Mouse (Mus musculus) hindbrain, embryonic 11.5 days (tissue): ENCODE measurements around the gene Pef1. TPM values are rescaled to one million over a fixed set of nuclear protein-coding genes. Genes with fewer than 3 reads are reported as not detected.

Experiments used
- ATAC-seq: fragments of 200-750 bp; cut with Nextera tagmentation; 2 replicates; pipeline ENCODE4 v1.8.0; 2017; ENCODE audit warnings: mild to moderate bottlenecking, moderate TSS enrichment, moderate library complexity; ENCODE audit not compliant: low FRiP score
- DNase-seq: peaks from one replicate; pipeline ENCODE4 v3.0.0-alpha.2; 2015; ENCODE audit warnings: low spot score
- H3K27ac ChIP-seq: fragments of 300-500 bp; sonication (generic); 2 replicates; pipeline ENCODE4 v1.5.1; 2014; ENCODE audit warnings: mild to moderate bottlenecking, low read depth, low read length
- H3K27me3 ChIP-seq: fragments of 300-500 bp; sonication (generic); 2 replicates; pipeline ENCODE4 v1.6.1; 2014; ENCODE audit warnings: mild to moderate bottlenecking, low read length, moderate library complexity, mixed read lengths; ENCODE audit not compliant: control insufficient read depth, insufficient read depth
- H3K36me3 ChIP-seq: fragments of 300-500 bp; sonication (generic); 2 replicates; pipeline ENCODE4 v1.6.1; 2014; ENCODE audit warnings: mild to moderate bottlenecking, low read length, moderate library complexity, mixed read lengths; ENCODE audit not compliant: control insufficient read depth, insufficient read depth
- H3K4me1 ChIP-seq: fragments of 300-500 bp; sonication (generic); replicated peaks from 2 replicates; pipeline ENCODE4 v1.6.1; 2014; ENCODE audit warnings: low read length, mixed read lengths; ENCODE audit not compliant: control insufficient read depth, insufficient read depth
- H3K4me2 ChIP-seq: fragments of 300-500 bp; sonication (generic); replicated peaks from 2 replicates; pipeline ENCODE4 v1.6.1; 2014; ENCODE audit warnings: mild to moderate bottlenecking, low read depth, low read length
- H3K4me3 ChIP-seq: fragments of 300-500 bp; sonication (generic); 2 replicates; pipeline ENCODE4 v1.5.1; 2014; ENCODE audit warnings: low read depth, low read length
- H3K9ac ChIP-seq: fragments of 300-500 bp; sonication (generic); 2 replicates; pipeline ENCODE4 v1.6.1; 2014; ENCODE audit warnings: low read depth, low read length
- H3K9me3 ChIP-seq: fragments of 300-500 bp; sonication (generic); 2 replicates; pipeline ENCODE4 v1.6.1; 2016; ENCODE audit warnings: low read length; ENCODE audit not compliant: control insufficient read depth
- WGBS: fragments of 180-500 bp; shearing (Covaris S2); extraction: QIAGEN DNeasy Blood & Tissue Kit; methylation state at CpG from one replicate; pipeline ENCODE4 v1.1.7; 2014; 5-methylcytosine and 5-hydroxymethylcytosine counted together
- polyA plus RNA-seq: library from polyadenylated mRNA; unstranded; fragments of >200 nt; fragmentation: Nextera tagmentation; extraction: Ambion mirVana; gene quantifications from 2 replicates; pipeline ENCODE4 v1.2.1, GENCODE M21; 2014

Pef1 gene
- polyA plus RNA-seq, 1 experiment from 2014 or later = 72.4 TPM

DNA sequence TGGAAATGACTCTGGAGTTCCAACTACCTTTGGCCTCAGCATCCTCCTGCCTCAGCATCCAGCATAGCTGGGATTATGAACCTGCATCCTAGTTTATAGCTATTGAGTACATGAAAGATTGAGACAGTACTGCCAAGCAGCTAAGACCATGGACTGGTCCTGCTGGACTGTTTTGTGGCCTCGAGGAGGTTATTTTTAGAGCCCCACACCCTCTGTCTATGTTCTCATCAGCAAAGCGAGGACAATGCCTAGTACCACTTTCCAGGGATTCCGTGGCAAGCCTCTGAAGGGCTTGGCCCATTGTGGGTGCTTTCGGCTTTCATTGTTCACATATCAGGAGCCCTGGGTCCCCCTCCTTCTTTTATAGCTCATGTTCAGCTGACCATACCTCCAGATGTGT, 68.0 kb downstream of the Pef1 start:
- 91% methylated on average over 4 of the region's 4 CpGs for whole genome bisulfite sequencing
- H3K9me3 ChIP-seq = no peaks in the 10 kb centered on the region
- ATAC-seq = no peak
- H3K36me3 ChIP-seq = no peaks in the 10 kb centered on the region
- H3K4me3 ChIP-seq = no peak overlapping the region
- H3K4me2 ChIP-seq = no peak overlapping the region
- 0 out of 2 replicates have a peak, but pooled peaks cover 10% of the 10 kb centered on the region for H3K4me1 ChIP-seq
- peaks cover 15% of the 10 kb centered on the region for H3K27me3 ChIP-seq
- no peak for DNase-seq
- no peak overlapping the region for H3K9ac ChIP-seq
- H3K27ac ChIP-seq = no peak overlapping the region

DNA sequence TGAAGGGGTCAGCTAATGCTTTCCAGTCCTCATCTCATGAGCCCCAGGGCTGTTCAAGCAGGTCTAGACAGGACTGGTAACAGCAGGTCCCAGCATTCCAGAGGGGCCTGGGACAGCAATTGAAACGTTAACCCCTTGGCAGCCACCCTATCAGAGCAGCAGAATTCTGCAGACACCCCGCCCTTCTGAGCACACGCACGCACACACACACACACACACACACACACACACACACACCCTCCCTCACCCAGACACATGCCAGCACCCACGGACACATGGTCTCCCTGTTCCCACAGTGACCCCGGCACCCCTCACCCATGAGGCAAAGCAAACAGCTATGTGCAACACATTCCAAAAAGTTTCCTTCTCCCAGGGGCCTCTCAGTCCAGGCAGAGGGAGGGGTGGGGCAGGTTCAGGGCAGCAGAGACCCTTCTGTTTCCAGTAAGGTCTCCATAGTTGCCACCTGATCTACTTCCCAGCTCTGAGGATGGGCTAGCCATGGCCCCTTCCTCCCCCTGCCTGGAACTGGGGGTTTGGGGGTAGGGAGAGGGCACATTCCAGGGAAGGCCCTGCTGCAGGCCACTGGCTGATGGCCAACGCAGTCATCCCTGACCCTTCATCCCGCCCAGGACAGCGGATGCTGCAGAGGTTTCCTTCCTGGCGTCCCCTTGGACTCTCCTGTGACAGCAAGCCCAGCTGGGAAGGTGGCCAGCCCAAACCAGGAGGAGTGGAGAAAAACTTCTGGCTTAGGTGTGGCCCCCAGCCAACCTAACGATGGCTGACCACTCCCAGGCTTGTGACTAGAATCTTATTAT, 69.8 kb downstream of the Pef1 start:
- Histone ChIP-seq H3K4me3 (no peak overlapping the region), H3K9me3 (no peaks in the 10 kb centered on the region), H3K27me3 (peaks cover 13% of the 10 kb centered on the region), H3K27ac (no peak overlapping the region), H3K4me2 (no peak overlapping the region), H3K36me3 (no peaks in the 10 kb centered on the region), H3K4me1 (peaks cover 13% of the 10 kb centered on the region; the same call in 1 of the 2 replicates), H3K9ac (no peak overlapping the region)
- DNase-seq = no peak
- ATAC-seq = no peak
- WGBS = 61% methylated on average over 11 of the region's 11 CpGs

DNA sequence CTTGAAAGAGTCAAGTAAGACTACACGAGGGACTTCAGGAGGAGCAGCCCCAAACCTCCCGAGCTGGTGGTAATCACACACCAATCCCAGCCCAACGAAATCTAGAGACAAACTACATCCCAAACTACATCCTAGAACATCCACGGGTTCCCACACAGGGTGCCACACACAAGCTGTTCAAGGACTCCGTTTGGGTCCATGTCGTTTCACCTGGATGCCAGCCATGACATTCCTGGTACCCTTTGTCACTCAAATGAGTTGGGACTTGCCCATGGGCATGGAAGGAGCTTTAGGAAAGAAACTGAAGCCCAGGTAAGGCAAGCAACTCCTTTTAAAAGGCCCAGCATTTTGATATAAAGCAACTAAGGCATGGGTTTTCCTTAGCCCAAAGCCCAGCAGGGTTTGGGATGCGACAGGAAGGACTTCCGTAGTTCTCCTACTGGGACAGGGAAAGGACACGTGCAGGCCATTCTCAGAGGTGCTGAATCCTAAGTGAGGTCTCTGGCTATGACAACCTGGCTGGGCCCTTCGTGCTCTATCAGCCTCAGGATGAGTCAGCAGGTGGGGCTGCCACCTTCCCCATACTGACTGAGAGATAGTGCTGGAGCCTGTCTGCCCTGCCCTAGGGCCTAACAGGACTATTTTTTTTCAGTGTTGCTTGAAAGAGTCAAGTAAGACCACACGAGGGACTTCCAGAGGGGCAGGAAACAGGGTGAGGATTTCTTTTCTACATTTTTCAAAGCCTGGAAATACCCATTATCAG, 70.9 kb downstream of the Pef1 start:
- Histone ChIP-seq H3K27ac (no peak overlapping the region), H3K27me3 (peaks cover 10% of the 10 kb centered on the region; the same call in 1 of the 2 replicates), H3K9ac (no peak overlapping the region), H3K4me2 (no peak overlapping the region), H3K9me3 (no peaks in the 10 kb centered on the region), H3K4me3 (no peak overlapping the region), H3K36me3 (no peaks in the 10 kb centered on the region), H3K4me1 (peaks cover 11% of the 10 kb centered on the region; the same call in 1 of the 2 replicates)
- no peak for ATAC-seq
- WGBS = 71% methylated on average over 11 of the region's 11 CpGs
- DNase-seq = no peak

DNA sequence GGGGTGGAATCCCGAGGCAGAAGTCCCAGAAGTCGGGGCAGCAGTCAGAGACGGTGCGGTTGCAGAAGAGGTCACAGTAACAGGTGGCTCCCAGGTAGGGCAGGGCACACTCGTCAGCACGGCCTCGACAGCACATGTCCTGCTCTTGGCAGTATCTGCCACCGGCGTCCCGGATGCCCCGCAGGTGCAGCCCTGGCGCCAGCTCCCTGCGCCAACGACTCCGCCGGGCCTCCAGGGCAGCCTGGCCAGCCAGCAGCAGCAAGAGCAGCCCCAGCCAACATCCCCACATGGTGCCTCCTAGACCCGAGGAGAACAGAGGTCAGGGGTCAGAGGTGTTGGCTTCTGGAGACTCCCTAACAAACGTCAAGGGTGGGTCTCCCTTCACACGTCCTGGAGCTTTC, 71.6 kb downstream of the Pef1 start:
- H3K4me2 ChIP-seq = no peak overlapping the region
- no peak for DNase-seq
- peaks cover 11% of the 10 kb centered on the region; the same call in 1 of the 2 replicates for H3K4me1 ChIP-seq
- no peak overlapping the region for H3K9ac ChIP-seq
- 37% methylated on average over 19 of the region's 19 CpGs for WGBS
- ATAC-seq = no peak
- no peaks in the 10 kb centered on the region for H3K9me3 ChIP-seq
- H3K27ac ChIP-seq = no peak overlapping the region
- no peaks in the 10 kb centered on the region for H3K36me3 ChIP-seq
- no peak overlapping the region for H3K4me3 ChIP-seq
- H3K27me3 ChIP-seq = peaks cover 8% of the 10 kb centered on the region; the same call in 1 of the 2 replicates

DNA sequence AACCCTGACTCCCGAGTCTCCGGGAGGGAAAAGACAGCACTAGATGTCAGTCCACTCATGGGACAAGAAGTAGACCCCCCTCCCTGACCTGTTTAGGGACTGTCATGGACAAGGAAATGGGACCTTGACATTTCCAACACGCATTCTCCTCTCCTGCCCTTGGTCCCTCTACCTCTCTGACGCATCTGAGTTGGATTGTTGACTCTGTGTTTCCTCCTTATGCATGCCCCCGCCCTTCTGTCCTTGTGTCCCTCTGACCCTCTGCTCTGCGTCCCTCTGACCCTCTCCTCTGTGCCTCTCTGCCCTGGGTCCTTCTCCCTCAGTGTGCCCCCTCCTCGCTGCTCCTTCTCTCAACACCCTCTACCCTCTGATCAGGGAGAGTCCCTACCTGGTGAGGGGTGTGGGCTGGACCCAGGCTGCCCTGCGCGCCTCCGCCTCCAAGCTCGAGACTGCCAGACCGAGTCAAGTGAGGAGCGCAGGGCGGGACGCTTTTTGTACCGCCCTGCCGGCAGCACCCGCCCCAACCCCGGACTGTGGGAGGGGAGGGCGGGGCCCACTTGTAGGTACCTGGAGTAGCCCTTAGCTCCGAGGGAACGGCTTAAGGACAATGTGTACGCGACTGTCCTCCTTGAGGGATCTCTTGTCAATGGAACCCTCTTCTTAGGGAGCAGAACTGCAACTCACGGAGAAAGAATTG, 72.1 kb downstream of the Pef1 start:
- DNase-seq (peak; percentile 56), ATAC-seq (peak; percentile 51)
- no peaks in the 10 kb centered on the region for H3K9me3 ChIP-seq
- no peaks in the 10 kb centered on the region for H3K36me3 ChIP-seq
- 2% methylated on average over 25 of the region's 25 CpGs for WGBS
- no peak overlapping the region for H3K4me3 ChIP-seq
- H3K4me1 ChIP-seq = peaks cover 11% of the 10 kb centered on the region; the same call in 1 of the 2 replicates
- H3K9ac ChIP-seq = no peak overlapping the region
- H3K27me3 ChIP-seq = peaks cover 8% of the 10 kb centered on the region; the same call in 1 of the 2 replicates
- peak overlapping the region; percentile 32; the same call in 1 of the 2 replicates for H3K4me2 ChIP-seq
- H3K27ac ChIP-seq = no peak overlapping the region

DNA sequence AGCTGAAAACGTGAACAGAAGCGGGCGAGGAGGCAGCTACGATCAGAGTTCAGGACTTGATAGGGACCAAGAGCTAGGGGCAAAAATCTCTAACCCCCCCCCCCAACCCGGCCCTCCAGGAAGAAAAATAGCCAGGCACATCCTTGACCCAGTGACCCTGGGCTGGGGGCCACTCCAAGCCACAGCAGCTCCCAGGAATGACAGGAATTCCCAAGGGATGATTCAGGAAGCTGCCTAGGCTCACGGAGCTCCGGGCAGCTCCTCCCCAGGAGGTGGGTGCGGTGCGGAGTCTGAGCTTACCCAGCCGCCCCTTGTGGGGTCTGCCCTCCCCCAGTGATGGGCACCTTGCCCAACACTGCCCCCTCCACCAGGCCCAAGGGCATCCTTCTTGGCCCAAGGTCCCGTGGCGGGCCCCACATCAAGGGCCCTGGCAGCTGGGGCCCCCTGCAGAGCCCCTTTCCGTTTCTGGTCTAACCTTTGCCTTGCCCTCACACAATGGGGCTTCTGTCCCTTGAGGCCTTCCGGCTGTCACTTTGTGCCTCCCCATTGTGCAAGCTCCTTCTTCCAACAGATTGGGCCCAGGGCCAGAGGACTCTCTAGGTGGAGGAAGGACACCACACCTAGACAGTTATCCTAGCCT, 72.8 kb downstream of the Pef1 start, which contains the start of gene Tinagl1:
Tinagl1 (minus strand) TSS at position 51 of the 640 bp plus-strand sequence.
- peaks cover 11% of the 10 kb centered on the region; the same call in 1 of the 2 replicates for H3K4me1 ChIP-seq
- H3K9me3 ChIP-seq = no peaks in the 10 kb centered on the region
- peak within 1 kb of the TSS; percentile 32; the same call in 1 of the 2 replicates for H3K4me2 ChIP-seq
- H3K4me3 ChIP-seq = no peak within 1 kb of the TSS
- no peak within 1 kb of the TSS for H3K9ac ChIP-seq
- WGBS = under 1% methylated on average over 14 of the region's 14 CpGs
- H3K36me3 ChIP-seq = no peaks in the 10 kb centered on the region
- peaks cover 8% of the 10 kb centered on the region; the same call in 1 of the 2 replicates for H3K27me3 ChIP-seq
- H3K27ac ChIP-seq = no peak within 1 kb of the TSS
- ATAC-seq (no peak), DNase-seq (no peak)

DNA sequence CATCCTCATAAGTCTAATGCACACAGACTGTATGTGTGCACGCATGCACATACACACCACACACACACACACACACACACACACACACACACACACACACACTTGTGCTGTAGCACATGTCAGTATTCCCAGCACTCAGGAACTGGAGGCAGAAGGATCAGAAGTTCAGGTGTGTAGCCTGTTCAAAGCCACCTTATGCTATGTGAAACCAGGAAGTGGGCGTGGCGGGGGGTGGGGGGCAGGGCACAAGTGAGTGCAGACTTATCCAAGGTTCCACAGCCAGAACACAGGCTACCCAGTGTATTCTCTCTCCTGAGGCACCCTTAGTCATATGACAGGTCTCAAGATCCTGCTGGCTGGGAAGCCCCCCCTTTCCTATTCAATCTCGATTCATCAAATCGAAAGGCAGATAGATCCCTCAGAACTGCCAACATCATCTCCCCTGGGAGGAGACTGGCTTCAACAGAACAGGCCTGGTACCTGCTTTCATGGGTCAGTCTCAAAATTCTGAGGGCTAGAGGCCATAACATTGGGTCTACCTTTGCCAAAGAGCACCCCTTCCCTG, 73.9 kb downstream of the Pef1 start:
- Histone ChIP-seq H3K4me3 (no peak overlapping the region), H3K36me3 (no peaks in the 10 kb centered on the region), H3K27me3 (peaks cover 8% of the 10 kb centered on the region; the same call in 1 of the 2 replicates), H3K9ac (no peak overlapping the region), H3K27ac (no peak overlapping the region), H3K4me2 (no peak overlapping the region), H3K4me1 (peaks cover 11% of the 10 kb centered on the region; the same call in 1 of the 2 replicates), H3K9me3 (no peaks in the 10 kb centered on the region)
- DNase-seq (no peak), ATAC-seq (no peak)
- WGBS = 87% methylated on average over 5 of the region's 5 CpGs

DNA sequence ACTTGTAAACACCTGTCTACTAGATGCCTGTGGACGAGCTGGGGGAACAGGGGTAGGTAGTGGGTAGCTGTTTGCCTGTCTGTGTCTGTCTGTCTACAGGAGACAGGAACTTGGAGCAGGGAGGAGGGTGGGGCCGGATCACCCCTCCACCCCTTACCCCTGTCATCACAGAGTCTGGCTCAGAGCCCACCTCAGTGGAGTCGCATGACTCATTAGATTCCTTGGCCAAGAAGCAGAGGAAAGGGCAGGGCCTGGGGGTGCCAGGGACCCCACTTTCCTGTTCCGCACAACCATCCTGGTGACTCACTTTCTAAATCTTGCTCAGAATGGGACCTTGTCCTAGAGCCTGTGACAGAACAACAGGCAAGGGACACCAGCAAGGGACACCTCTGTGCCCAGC, 74.7 kb downstream of the Pef1 start:
- Histone ChIP-seq H3K4me1 (peaks cover 11% of the 10 kb centered on the region; the same call in 1 of the 2 replicates), H3K27me3 (peaks cover 8% of the 10 kb centered on the region; the same call in 1 of the 2 replicates), H3K9ac (no peak overlapping the region), H3K36me3 (no peaks in the 10 kb centered on the region), H3K4me3 (no peak overlapping the region), H3K4me2 (no peak overlapping the region), H3K27ac (no peak overlapping the region), H3K9me3 (no peaks in the 10 kb centered on the region)
- ATAC-seq (no peak), DNase-seq (no peak)
- 81% methylated on average over 4 of the region's 4 CpGs for WGBS
